Mouse (Mus musculus) frontal cortex, postnatal 36 days (tissue): ENCODE data around the gene Sgsm1.
A peak's percentile ranks its signal among the peaks of the same experiment; 100 is the strongest.

Experiments used
- DNase-seq, 2 experiments: peaks; one replicate each; pipeline ENCODE4 v3.0.0; 2022; ENCODE audit warnings: low spot score in 2 of 2

Gene Sgsm1

DNA sequence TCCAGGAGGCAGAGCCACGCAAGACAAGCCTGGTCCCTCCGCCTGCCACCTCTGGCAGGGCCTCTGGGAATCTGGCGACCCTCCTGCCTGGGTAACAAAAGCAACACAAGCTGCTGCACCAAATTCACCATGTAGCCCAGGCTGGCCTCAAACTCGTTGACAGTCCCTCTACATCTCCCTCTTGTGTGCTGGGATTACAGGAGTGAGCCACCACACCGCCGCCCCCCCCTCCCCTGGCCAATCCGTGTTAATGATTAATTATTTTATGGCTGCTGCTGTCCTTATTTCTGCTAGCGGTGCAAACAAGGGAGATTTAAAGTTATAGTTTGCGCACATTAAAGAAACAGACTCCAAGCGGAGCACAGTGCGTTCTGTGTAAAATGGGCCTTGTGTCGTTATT lies 93.5 kb downstream of the Sgsm1 start:
- no peak for DNase-seq

DNA sequence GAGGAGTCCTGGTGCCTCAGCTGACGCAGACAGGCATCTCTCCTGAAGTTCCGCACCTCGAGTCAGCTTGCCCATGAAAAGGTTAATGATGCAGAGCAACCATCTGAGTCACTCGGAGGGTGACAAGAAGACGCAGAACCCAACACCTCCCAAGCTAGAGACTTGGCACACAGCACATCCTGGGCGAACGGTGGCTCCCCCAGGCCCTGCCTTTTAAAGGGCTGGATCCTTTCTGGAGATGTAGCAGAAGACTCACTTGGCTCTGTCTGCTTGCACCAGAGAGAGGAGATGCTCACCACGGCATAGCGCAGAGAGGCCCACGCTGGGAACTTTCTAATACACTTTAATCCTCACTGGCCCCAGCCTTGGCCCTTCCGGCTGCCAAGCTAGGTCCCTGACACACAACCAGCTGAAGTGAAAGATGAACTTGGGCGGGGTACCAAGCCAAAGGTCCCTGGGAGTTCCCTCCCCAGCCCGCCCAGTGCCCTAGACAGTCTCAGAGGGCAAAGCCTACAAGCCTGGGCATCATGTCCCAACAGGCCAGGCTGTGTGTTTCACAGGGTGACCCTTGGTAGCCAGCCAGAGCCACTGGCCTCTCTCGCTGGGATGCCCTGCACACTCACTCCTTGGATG lies 94.1 kb downstream of the Sgsm1 start:
- peak; percentile 42 to 55 for DNase-seq

DNA sequence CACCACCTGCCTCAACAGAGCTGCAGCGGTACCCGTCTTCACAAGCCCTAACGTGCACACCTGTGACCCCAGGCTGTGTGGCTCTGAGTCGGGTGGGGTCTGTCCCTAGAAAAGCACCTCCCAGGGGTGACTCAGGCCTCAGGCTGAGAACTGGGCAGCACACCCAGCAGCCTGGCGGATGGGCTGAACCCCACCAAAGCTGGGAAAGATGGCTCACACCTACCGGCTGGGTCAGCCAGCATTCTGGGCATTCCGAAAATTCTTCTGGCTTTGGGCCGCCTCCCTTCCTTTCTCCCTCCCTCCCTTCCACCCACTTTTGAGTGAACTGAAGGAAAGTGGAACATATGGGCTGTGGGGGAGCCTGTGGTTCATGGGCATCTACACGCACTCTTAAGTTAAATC lies 95.0 kb downstream of the Sgsm1 start:
- peak in 1 of 2 experiments; percentile 35 for DNase-seq

DNA sequence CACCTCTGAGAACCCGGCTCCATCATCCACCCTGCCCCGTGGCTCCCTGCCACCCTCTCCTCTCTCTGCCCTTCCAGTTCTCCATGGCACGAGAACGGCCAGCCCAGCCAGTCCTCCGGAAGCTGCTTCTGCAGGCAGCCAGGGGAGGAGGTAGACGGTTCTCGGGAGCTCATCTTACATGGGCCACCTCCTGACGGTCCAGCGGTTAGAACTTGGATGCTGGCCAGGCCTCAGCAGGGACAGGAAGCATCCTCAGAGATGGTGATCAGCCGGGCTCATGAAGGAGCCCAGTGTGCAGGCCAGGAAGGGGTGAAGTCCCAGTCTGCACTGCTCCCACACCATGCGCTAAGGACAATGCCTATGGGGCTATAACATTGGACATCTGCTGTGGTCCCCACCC lies 96.1 kb downstream of the Sgsm1 start:
- DNase-seq: no peak

DNA sequence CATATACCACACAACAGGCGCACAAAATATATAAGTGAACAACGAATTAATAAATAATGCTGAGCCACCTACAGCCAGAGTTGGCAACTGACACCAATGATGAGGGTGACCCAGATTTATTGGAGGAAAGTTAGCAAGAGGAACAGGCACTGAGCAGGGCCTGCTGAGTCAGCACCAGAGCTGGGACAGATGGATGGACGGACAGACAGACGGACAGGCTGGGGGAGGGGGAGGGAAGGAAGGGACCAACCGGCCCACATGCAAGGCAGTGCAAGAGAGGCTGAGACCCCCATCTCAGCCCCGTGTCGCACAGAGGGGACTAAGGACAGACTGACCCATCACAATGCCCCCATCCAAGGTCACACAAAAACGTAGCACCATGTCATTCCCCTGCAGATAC lies 96.5 kb downstream of the Sgsm1 start:
- DNase-seq: no peak

DNA sequence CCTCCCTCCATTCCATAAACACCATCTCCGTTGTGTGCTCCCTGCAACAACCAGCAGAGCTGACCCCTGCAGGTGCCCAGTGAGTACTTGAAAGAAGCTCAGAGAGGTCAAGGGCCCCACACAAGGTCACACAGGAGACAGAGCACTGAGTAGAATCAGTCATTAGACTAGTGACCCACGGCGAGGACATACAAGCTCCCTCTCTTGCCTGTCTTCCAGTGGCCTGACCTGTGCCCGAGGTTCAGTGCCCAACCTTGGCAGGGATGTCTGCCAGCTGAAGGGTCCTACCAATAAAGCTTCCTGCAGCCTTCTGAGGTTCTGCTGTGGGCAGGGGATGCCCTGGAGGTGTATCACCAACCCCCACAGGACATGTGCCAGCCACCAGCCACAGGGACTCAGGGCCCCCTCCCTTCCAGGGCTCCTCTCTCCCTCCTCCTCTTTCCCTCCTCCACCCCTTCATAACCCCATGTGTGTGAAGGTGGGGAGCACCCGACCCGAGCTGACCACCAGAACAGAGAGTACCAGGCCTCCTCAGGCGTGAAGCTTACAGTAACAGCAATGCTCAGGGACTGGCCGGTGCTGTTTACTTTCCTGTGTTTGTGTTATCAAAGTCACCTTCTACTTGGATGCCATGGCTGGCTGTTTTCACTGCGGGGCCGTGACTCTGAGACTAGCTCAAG lies 98.3 kb downstream of the Sgsm1 start:
- no peak for DNase-seq

DNA sequence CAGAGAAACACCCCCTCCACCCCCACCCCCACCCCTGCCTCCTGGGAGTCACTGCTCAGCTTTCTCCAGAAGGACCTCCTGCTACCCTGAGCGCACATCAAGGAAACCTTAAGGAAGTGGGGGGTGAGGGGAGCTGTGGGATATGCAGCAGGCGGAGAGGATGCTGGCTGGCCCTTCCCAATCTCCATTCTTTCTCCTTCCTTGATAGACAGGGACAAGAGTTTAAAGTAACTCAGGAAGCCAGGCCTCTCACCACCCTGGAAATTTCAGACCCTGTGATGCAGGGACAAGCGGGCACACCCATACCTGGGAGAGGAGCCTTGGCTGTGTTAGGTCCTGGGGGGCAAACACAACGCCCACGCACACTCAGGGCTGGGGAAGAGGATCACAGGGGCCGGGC lies 100.3 kb downstream of the Sgsm1 start:
- DNase-seq: no peak

DNA sequence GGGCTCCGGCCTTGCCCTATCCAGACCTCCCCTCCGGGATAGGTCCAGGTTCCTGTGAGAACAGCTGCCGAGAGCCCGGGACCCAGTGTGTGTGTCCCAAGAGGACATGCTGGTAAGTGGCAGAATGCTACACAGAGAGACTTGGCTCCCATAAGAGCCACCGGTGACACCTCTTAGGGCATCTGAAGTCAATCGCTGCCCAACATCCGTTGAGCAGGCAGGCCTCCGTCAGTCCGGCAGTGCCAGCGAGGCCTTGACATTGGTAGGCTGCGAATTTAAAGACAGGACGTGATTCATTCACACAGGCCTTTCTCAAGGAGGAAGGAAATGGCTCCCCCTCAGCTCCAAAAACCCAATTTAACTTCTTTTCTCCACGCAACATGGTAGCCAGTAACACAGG lies 100.7 kb downstream of the Sgsm1 start:
- DNase-seq: no peak

DNA sequence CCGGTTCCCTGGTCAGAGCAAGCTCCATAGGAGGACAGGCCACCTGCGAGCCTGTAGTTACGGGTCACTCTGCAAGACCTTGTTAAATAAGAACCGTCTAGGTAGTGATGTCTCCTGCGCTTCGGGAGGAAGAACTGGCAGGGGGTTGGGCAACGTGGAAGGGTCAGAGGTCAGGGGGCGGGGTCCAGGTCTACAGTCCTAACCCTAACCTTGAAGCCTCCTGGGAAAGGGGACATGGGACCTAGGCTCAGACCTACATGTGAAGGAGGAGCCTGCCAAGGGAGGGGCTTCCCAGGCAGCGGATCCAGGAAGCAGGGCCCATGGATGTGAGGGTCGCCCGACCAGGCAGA lies 101.2 kb downstream of the Sgsm1 start:
- no peak for DNase-seq

DNA sequence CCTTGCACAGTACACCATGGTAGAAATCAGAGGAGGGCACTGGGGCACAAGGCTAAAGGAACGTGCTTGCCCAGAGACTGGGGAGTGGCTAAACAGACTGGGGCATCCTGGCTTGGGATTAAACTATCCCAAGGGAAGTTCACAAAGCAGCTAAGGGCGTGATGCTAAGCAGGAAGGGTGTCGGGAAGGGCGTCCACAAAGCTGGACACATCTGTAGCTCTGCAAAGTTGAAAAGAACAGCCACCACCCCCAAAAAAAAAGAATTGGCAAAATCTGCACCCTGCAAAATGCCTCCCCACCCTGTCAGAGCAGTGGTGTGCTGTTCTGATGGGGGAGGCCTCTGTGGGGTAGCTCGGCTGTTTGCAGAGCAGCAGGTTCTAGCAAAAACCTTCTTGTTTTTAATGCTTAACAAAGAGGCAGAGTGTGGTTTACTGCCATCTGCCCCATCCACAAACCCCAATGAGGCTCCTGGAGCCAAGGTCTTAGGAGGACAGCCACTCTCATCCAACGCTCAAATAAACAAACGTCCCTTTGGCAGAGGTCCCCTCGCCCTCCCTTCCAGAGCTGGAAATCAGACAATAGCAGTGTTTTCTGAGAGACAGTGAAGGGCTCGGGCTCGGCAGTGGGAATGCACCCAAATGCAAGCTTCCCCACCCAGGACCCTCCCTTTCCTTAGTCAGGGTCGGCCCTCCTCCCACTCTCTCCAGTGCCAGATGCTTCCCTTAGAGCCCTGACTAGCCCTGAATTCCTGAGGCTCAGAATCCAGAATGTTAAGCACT lies 101.8 kb downstream of the Sgsm1 start:
- peak in 1 of 2 experiments; percentile 37 for DNase-seq

DNA sequence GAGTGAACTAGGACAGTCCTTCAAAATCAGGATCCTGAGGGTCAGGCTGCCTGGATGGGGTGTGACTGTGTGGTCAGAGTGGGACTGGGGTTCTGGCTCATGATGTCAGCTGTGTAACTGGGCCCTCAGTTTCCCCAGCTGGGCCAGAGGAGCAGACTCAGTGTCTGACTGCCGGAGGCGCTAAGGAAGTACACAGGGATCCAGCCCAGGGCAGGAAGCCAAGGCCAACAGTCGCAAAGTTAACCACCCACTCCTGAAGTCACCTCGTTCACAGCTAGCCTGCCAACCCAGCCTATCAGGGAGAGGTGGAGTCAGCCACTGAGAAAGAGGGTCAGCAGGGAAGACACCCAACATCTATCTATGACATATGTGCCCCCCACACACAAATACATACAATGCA lies 102.5 kb downstream of the Sgsm1 start:
- no peak for DNase-seq

DNA sequence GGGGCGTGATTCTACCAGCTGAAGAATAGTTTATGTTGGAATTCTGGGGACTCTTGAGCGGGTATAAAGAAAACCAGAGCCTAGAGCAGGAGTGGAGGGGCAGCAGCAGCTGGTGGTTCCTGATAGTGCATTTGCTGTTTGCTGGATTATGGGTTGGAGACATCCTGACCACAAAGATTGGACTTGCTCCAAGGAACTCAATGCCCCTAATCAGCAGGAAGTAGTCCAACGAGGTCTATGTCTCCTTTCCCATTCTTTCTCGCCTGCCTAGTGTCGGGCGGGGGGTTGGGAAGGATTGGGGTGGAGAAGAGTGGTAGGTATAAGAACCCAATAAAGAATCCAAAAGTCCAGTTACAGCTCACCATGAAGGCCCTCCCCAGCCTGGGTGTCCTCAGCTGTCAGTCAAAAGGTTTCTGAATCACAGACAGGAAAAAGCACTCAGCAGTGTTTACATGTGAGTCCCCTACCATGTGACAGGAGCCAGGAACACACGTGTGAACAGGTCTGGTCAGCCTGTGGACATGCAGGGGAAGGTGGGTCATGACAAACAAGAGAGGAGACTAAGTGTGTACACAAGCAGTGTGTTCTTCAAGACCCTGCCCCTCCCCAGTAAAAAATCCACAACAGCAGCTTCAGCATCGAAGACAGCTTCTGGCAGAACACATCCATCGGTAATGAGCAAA lies 103.8 kb downstream of the Sgsm1 start:
- no peak for DNase-seq

DNA sequence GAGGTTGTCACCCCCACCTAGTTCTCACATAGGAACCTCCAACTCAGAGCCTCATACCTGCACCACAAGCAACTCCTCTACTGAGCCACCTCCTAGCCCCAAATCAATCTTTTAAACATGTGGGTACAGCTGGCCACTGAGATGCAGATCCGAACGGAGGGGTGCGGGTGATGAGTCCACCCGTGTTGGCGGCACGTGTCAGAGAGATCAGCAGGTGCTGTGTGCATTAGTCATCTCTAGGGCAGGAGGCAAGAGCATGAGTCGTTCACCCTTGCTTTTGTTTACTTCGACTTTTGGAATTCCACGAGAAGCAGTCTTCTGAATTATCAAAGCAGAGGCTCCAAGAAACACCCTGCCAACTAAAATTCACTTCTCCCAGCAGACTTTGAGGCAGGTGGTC lies 106.4 kb downstream of the Sgsm1 start:
- no peak for DNase-seq

DNA sequence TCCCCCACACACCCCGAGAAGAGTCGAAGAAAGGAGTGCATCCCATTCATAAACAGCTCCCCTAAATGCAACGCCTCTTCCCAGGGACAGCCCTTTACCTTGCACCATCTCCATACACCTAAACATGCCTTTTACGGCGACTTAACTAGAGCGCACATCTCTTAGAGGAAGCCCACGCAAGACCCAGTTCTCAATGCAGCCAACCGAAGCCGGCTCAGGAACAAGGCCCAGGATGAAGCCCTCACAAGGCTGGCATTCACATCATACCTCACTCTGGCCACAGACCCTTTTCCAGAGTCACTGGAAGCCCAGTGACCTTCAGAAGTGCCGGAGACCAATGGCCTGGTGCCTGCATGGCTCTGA lies 110.8 kb downstream of the Sgsm1 start:
- no peak for DNase-seq

DNA sequence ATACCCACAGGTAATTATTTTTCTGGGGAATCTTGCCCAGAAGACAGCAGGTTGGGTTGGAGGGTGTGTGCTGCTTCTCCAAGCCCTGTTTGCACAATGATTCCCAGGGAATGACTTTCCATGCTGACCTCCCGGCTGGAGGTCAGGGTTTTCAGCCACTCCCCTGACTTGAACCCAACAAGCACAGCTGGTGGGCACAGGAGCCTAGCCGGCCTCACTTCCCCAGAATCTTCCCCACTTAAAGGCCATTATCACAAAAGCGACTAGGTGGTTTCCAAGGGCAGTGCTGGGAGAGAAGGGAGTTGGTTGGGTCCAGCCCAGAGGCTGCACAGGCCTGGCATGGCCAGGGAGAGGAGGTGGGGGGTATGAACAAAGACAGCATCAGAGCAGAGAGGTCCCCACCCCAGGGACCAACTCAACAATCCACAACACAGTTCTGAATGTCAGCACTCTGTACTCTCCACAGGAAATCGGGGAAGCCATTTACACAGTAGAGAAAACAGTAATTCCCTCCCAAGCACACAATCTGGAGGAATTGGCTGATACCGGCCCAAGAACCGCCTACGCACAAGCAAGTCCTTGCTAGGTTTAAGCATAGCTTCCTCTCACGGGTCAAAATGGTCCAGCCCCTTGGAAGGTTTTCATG lies 111.3 kb downstream of the Sgsm1 start:
- no peak for DNase-seq

DNA sequence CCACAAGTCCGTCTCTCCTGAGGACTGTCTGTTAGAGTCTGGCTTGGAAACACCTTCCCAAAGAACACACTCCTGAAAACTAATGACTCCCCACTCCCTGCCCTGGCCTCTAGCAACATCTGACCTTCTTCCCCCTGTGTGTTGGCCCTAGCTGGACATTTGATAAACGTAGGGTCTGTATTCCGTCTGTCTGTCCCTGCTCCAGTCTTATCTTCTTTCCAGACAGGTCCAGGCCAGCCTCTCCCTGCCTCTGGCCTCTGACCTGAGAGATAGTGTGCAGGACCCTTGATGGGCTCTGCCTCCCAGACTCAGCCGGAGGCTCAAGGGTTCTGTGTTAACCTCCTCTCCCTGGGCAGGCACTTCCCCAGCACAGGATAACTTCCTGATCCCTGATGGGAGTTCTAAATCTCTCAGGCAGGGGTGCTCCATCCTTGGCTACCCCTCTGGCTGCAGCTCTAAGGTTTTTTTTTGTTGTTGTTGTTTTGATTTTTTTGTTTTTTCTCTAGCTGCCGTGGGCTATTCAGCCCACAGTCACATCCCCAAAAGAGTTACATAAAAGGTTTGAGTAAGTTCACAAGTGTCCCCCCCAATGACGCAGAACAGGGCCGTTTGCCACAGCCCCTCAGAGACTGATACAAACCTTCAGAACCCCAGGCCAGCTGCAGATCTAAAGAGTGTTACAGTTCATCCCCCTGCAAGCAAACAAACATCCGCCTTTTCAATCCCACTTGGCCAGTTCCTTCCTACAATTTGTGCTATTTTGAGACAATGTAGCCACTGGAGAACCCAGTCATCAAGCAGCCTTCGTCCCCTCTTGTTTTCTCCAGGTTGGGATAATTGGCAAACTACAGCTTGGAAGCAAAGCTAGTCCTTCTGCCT lies 113.4 kb downstream of the Sgsm1 start:
- DNase-seq: no peak

DNA sequence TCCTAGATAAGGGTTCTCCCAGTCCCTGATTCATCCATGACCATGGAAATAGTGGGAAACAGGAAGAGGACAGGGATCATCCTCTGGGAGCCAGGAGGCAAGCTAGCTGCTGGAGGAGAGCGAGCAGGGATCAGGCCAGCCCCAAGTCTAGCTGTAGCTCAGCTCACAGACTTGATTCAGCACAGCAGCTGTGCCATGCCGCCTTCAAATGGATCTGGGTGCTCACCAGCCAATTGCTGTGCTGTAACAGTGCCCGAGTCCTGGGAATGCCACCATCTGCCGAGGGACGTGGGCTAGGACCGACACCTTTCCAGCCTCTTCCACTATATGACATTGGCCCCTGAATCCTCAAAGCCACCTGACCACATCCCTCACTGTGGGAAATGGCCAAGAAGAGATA lies 114.7 kb downstream of the Sgsm1 start:
- DNase-seq: peak; percentile 45 to 63

DNA sequence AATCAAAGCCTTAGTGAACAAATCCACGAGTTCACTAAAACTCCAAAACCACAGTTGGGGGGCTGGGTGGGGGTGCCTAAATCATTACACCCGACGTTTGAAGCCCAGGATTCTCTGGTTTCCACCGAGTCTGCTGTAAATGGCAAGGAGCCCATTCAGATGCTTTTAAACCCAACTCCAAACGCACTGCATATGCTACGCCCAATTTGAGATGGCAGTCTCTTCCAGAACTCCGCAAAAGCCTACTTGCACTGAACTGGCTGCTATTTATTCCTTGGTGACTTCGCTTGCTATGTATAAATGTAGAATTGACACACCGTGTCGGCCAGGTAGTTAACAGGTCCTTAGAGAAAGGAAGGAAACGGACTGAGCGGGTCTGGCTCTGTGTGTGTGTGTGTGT lies 115.1 kb downstream of the Sgsm1 start:
- peak in 1 of 2 experiments; percentile 60 for DNase-seq

DNA sequence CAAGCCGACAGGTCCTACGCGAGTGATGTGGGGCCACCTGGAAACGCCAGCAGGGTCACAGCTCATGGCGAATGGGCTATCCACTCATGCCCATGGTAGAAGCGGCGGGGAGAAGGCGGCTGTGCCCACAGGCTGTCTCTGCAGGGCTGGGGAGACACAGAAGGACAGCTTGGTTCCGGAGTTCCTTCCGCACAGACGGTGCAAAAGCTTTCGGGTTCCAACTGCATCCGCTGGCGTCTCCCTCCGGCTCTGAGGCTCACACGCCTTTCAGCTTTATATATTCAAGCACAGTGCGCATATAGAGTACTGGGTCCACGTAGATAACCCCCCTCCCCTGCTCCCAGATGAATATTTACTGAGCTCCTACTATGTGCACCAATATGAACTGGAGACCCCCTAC lies 116.8 kb downstream of the Sgsm1 start:
- peak; percentile 49 to 57 for DNase-seq
